Mouse (Mus musculus): ENCODE data around the gene Trim23. TPM values are rescaled to one million over a fixed set of nuclear protein-coding genes. Genes with fewer than 3 reads are reported as not detected.

The Trim23 gene
- polyA plus RNA-seq, 1 experiment from 2014 or later: 8.2 TPM

DNA sequence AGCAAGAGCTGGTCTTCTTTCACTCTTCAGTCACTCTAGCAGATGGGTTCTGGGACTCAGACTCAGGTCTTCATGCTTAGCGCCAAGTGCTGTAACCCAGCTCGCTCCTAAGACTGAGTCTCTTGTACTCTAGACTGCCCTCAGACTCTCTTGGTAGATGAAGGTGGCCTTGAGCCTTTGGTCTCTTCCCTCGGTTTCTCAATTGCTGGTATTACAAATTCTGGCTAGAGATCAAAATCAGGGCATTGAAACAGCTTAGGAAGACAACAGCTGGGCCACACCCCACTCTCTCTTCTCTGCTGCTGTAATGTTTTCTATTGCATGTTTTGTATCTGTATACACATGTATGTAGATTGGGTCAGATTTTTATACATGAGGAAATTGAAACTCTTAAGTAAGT is 33.0 kb upstream of the Trim23 start:
- DNase-seq (ENCODE audit: low spot score) (no peak), ATAC-seq (ENCODE audit: low FRiP score, low TSS enrichment) (no peak)
- H3K27ac ChIP-seq (replicated peaks): no peak overlapping the region
- no peaks in the 10 kb centered on the region for H3K4me1 ChIP-seq (replicated peaks; ENCODE audit: control insufficient read depth, insufficient read depth)
- no peak overlapping the region for H3K4me3 ChIP-seq (ENCODE audit: low read depth, low read length)
- WGBS: 88% methylated on average over 3 of the region's 3 CpGs
- no peaks in the 10 kb centered on the region for H3K27me3 ChIP-seq (ENCODE audit: control insufficient read depth, insufficient read depth, low read length)
- H3K36me3 ChIP-seq (ENCODE audit: control insufficient read depth, insufficient read depth, low read length): peaks cover 17% of the 10 kb centered on the region
- no peak overlapping the region for H3K4me2 ChIP-seq (replicated peaks; ENCODE audit: low read depth)
- TF ChIP-seq CTCF (IDR thresholded peaks at IDR 0.05; ENCODE audit: low read depth) (no peak), EP300 (optimal IDR thresholded peaks at IDR 0.05) (no peak)
- H3K9ac ChIP-seq (ENCODE audit: low read length): no peak overlapping the region
- H3K9me3 ChIP-seq (ENCODE audit: control insufficient read depth, low read length): no peaks in the 10 kb centered on the region

DNA sequence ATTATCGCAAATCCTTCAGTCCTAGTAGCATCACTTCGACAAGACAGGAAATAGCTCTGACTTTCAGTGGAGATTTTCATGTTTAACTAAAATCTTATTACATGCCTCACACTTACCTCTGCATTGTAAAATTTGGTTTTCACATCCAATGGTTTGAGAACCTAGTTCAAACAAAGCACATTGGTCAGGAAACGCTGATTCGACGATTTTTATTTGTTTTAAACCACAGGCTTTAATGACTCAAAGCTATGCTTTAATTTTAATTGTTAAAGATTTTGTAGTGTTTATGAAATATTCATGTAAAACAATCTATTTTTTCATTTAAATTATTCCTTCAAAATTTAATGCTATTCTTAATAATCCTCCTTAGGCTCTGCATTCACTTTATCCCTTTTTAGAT is 24.4 kb upstream of the Trim23 start:
- no peak overlapping the region for H3K27ac ChIP-seq (replicated peaks)
- no peaks in the 10 kb centered on the region for H3K4me1 ChIP-seq (replicated peaks; ENCODE audit: control insufficient read depth, insufficient read depth)
- H3K9ac ChIP-seq (ENCODE audit: low read length): no peak overlapping the region
- H3K36me3 ChIP-seq (ENCODE audit: control insufficient read depth, insufficient read depth, low read length): peaks cover 3% of the 10 kb centered on the region; the same call in 1 of the 2 replicates
- no peak for ATAC-seq (ENCODE audit: low FRiP score, low TSS enrichment)
- DNase-seq (ENCODE audit: low spot score): no peak
- TF ChIP-seq EP300 (optimal IDR thresholded peaks at IDR 0.05): no peak
- no peak for TF ChIP-seq CTCF (IDR thresholded peaks at IDR 0.05; ENCODE audit: low read depth)
- no peaks in the 10 kb centered on the region for H3K9me3 ChIP-seq (ENCODE audit: control insufficient read depth, low read length)
- H3K4me3 ChIP-seq (ENCODE audit: low read depth, low read length): no peak overlapping the region
- H3K27me3 ChIP-seq (ENCODE audit: control insufficient read depth, insufficient read depth, low read length): no peaks in the 10 kb centered on the region
- 91% methylated on average over 5 of the region's 5 CpGs for WGBS
- no peak overlapping the region for H3K4me2 ChIP-seq (replicated peaks; ENCODE audit: low read depth)

GRCm38 (mm10) chr13:104155106-104155505 is 23.5 kb upstream of the Trim23 start:
- ATAC-seq (ENCODE audit: low FRiP score, low TSS enrichment) (no peak), DNase-seq (ENCODE audit: low spot score) (no peak)
- H3K4me1 ChIP-seq (replicated peaks; ENCODE audit: control insufficient read depth, insufficient read depth): no peaks in the 10 kb centered on the region
- no peaks in the 10 kb centered on the region for H3K27me3 ChIP-seq (ENCODE audit: control insufficient read depth, insufficient read depth, low read length)
- TF ChIP-seq CTCF (IDR thresholded peaks at IDR 0.05; ENCODE audit: low read depth) (no peak), EP300 (optimal IDR thresholded peaks at IDR 0.05) (no peak)
- peaks cover 4% of the 10 kb centered on the region; the same call in 1 of the 2 replicates for H3K36me3 ChIP-seq (ENCODE audit: control insufficient read depth, insufficient read depth, low read length)
- 86% methylated on average over 7 of the region's 7 CpGs for WGBS
- H3K27ac ChIP-seq (replicated peaks): no peak overlapping the region
- no peak overlapping the region for H3K4me2 ChIP-seq (replicated peaks; ENCODE audit: low read depth)
- no peaks in the 10 kb centered on the region for H3K9me3 ChIP-seq (ENCODE audit: control insufficient read depth, low read length)
- no peak overlapping the region for H3K4me3 ChIP-seq (ENCODE audit: low read depth, low read length)
- H3K9ac ChIP-seq (ENCODE audit: low read length): no peak overlapping the region

DNA sequence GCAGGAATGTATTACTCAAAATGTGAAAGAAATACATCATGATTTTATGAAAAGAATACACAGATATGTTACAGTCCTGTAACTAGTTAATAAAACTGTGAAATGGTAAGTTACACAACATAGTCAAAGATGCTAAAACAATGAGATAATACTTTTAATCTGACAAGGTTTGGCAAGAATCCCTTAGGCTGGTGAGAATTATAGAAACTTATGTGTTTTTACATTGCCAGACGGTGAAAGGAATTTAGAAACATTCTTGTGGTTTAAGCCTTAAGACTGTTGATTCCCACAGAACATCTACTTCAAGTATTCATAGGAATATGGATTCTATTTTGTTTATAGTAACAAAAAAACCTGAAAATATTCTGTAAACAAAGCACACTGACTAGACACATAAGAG is 22.9 kb upstream of the Trim23 start:
- no peak overlapping the region for H3K4me3 ChIP-seq (ENCODE audit: low read depth, low read length)
- H3K27ac ChIP-seq (replicated peaks): no peak overlapping the region
- H3K27me3 ChIP-seq (ENCODE audit: control insufficient read depth, insufficient read depth, low read length): no peaks in the 10 kb centered on the region
- DNase-seq (ENCODE audit: low spot score) (no peak), ATAC-seq (ENCODE audit: low FRiP score, low TSS enrichment) (no peak)
- H3K9me3 ChIP-seq (ENCODE audit: control insufficient read depth, low read length): no peaks in the 10 kb centered on the region
- H3K36me3 ChIP-seq (ENCODE audit: control insufficient read depth, insufficient read depth, low read length): peaks cover 4% of the 10 kb centered on the region; the same call in 1 of the 2 replicates
- TF ChIP-seq CTCF (IDR thresholded peaks at IDR 0.05; ENCODE audit: low read depth) (no peak), EP300 (optimal IDR thresholded peaks at IDR 0.05) (no peak)
- 38% methylated on average over 1 of the region's 1 CpGs for WGBS
- H3K9ac ChIP-seq (ENCODE audit: low read length): no peak overlapping the region
- H3K4me1 ChIP-seq (replicated peaks; ENCODE audit: control insufficient read depth, insufficient read depth): no peaks in the 10 kb centered on the region
- H3K4me2 ChIP-seq (replicated peaks; ENCODE audit: low read depth): no peak overlapping the region

- 75% methylated on average over 5 of the region's 5 CpGs for WGBS
- ATAC-seq (ENCODE audit: low FRiP score, low TSS enrichment): no peak
- Histone ChIP-seq H3K4me2 (replicated peaks; ENCODE audit: low read depth) (no peak overlapping the region), H3K4me1 (replicated peaks; ENCODE audit: control insufficient read depth, insufficient read depth) (no peaks in the 10 kb centered on the region), H3K27ac (replicated peaks) (no peak overlapping the region), H3K27me3 (ENCODE audit: control insufficient read depth, insufficient read depth, low read length) (no peaks in the 10 kb centered on the region), H3K36me3 (ENCODE audit: control insufficient read depth, insufficient read depth, low read length) (peaks cover 4% of the 10 kb centered on the region; the same call in 1 of the 2 replicates), H3K9me3 (ENCODE audit: control insufficient read depth, low read length) (no peaks in the 10 kb centered on the region), H3K9ac (ENCODE audit: low read length) (no peak overlapping the region), H3K4me3 (ENCODE audit: low read depth, low read length) (no peak overlapping the region)
- DNase-seq (ENCODE audit: low spot score): no peak
- TF ChIP-seq EP300 (optimal IDR thresholded peaks at IDR 0.05) (no peak), CTCF (IDR thresholded peaks at IDR 0.05; ENCODE audit: low read depth) (no peak)
These were observed 6.9 kb upstream of the Trim23 start for GRCm38 (mm10) chr13:104171711-104172110.

DNA sequence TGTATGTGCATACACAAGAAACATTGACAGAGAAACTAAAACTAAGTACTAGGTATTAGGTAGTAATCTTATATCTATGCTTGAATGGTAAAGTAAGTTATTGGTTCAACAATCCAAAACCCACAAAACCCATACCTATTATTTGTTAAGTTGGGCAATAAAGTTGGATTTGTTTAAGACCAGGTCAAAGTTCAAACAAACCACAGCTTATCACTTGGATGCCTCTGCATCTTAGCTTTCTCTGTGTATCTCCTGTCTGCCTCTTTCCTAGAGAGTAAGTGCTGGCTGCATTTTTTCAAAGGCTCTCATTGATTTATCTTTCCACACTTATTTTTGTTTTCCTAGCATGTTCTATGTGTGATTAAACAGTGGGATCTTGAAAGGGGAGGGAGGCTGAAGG is 6.1 kb upstream of the Trim23 start:
- Histone ChIP-seq H3K4me1 (replicated peaks; ENCODE audit: control insufficient read depth, insufficient read depth) (peaks cover 2% of the 10 kb centered on the region; the same call in 1 of the 2 replicates), H3K27ac (replicated peaks) (no peak overlapping the region), H3K4me2 (replicated peaks; ENCODE audit: low read depth) (no peak overlapping the region), H3K9ac (ENCODE audit: low read length) (no peak overlapping the region), H3K4me3 (ENCODE audit: low read depth, low read length) (no peak overlapping the region), H3K9me3 (ENCODE audit: control insufficient read depth, low read length) (no peaks in the 10 kb centered on the region), H3K36me3 (ENCODE audit: control insufficient read depth, insufficient read depth, low read length) (peaks cover 4% of the 10 kb centered on the region; the same call in 1 of the 2 replicates), H3K27me3 (ENCODE audit: control insufficient read depth, insufficient read depth, low read length) (no peaks in the 10 kb centered on the region)
- DNase-seq (ENCODE audit: low spot score) (no peak), ATAC-seq (ENCODE audit: low FRiP score, low TSS enrichment) (no peak)
- TF ChIP-seq EP300 (optimal IDR thresholded peaks at IDR 0.05) (no peak), CTCF (IDR thresholded peaks at IDR 0.05; ENCODE audit: low read depth) (no peak)

All from stomach, postnatal 0 days (tissue).